Mouse (Mus musculus) kidney, adult 2 months (tissue): Measurements from ENCODE around the gene Slc39a13. TPM values are rescaled to one million over a fixed set of nuclear protein-coding genes. Genes with fewer than 3 reads are reported as not detected.
A peak's percentile ranks its signal among the peaks of the same experiment; 100 is the strongest.

Experiments
- DNase-seq: peaks from one replicate; pipeline ENCODE4 v3.0.0; 2021
- H3K27ac ChIP-seq: fragments of 200-500 bp; 2 replicates; pipeline ENCODE4 v1.5.1; 2012; ENCODE audit warnings: low read depth, low read length, control low read depth, inconsistent platforms; ENCODE audit not compliant: insufficient read depth
- H3K27me3 ChIP-seq: fragments of 200-500 bp; replicated peaks from 2 replicates; pipeline ENCODE4 v1.6.1; 2012; ENCODE audit warnings: mild to moderate bottlenecking, moderate library complexity, low read length, inconsistent platforms; ENCODE audit not compliant: control insufficient read depth, insufficient read depth
- H3K36me3 ChIP-seq: fragments of 200-500 bp; 2 replicates; pipeline ENCODE4 v1.6.1; 2012; ENCODE audit warnings: mild to moderate bottlenecking, moderate library complexity, low read length, inconsistent platforms; ENCODE audit not compliant: control insufficient read depth, insufficient read depth
- H3K4me1 ChIP-seq: fragments of 200-500 bp; 2 replicates; pipeline ENCODE4 v1.6.1; 2011; ENCODE audit warnings: low read length; ENCODE audit not compliant: control insufficient read depth, insufficient read depth
- H3K4me3 ChIP-seq: fragments of 200-500 bp; 2 replicates; pipeline ENCODE4 v1.5.1; 2011; ENCODE audit warnings: mild to moderate bottlenecking, low read depth, low read length, control low read depth; ENCODE audit not compliant: insufficient read depth
- CTCF ChIP-seq: fragments of 200-500 bp; conservative IDR thresholded peaks from 2 replicates; pipeline ENCODE4 v1.5.1; 2011; ENCODE audit warnings: low read depth, mild to moderate bottlenecking, control low read depth, low read length, moderate library complexity, mixed read lengths; ENCODE audit not compliant: insufficient read depth, insufficient read length
- POLR2A ChIP-seq: fragments of 200-500 bp; IDR thresholded peaks from one replicate; pipeline ENCODE4 v1.6.1; 2011; ENCODE audit warnings: low read depth, low read length, control low read depth
- WGBS: fragments of 180-500 bp; shearing (Covaris S2); methylation state at CpG from one replicate; pipeline ENCODE4 v1.1.7; 2018; 5-methylcytosine and 5-hydroxymethylcytosine counted together
- polyA plus RNA-seq: library from polyadenylated mRNA; depleted of rRNA; stranded (reverse); fragments of >200 nt; gene quantifications from 2 replicates; pipeline ENCODE4 v1.2.3, GENCODE M21; 2012

The Slc39a13 gene
- polyA plus RNA-seq, 1 experiment: 87.2 TPM

GRCm38 (mm10) chr2:91090208-91090607 is 20.0 kb upstream of the Slc39a13 start:
- 69% methylated on average over 6 of the region's 6 CpGs for WGBS
- no peaks in the 10 kb centered on the region for H3K4me1 ChIP-seq

GRCm38 (mm10) chr2:91088987-91089386 is 18.8 kb upstream of the Slc39a13 start:
- TF ChIP-seq CTCF (no peak), POLR2A (no peak)
- Histone ChIP-seq H3K4me1 (no peaks in the 10 kb centered on the region), H3K36me3 (no peaks in the 10 kb centered on the region), H3K4me3 (no peak overlapping the region), H3K27me3 (no peaks in the 10 kb centered on the region; the same call in 1 of the 2 replicates), H3K27ac (no peak overlapping the region)
- 87% methylated on average over 9 of the region's 9 CpGs for WGBS
- no peak for DNase-seq

More at GRCm38 (mm10) chr2:91090208-91090607, 20.0 kb upstream of the Slc39a13 start:
- no peaks in the 10 kb centered on the region; the same call in 1 of the 2 replicates for H3K27me3 ChIP-seq
- H3K4me3 ChIP-seq: no peak overlapping the region
- H3K27ac ChIP-seq: no peak overlapping the region
- no peaks in the 10 kb centered on the region for H3K36me3 ChIP-seq
- no peak for TF ChIP-seq CTCF
- no peak for TF ChIP-seq POLR2A
- no peak for DNase-seq

- Histone ChIP-seq H3K36me3 (no peaks in the 10 kb centered on the region), H3K4me1 (no peaks in the 10 kb centered on the region), H3K27me3 (no peaks in the 10 kb centered on the region; the same call in 1 of the 2 replicates), H3K27ac (no peak overlapping the region), H3K4me3 (no peak overlapping the region)
- DNase-seq: no peak
- no peak for TF ChIP-seq CTCF
- TF ChIP-seq POLR2A: no peak
- 91% methylated on average over 9 of the region's 9 CpGs for WGBS
Observed at GRCm38 (mm10) chr2:91087453-91087852, 17.2 kb upstream of the Slc39a13 start.

- H3K4me1 ChIP-seq: no peaks in the 10 kb centered on the region
- no peak for DNase-seq
- no peak for TF ChIP-seq POLR2A
- TF ChIP-seq CTCF: no peak
- H3K36me3 ChIP-seq: no peaks in the 10 kb centered on the region
- no peaks in the 10 kb centered on the region; the same call in 1 of the 2 replicates for H3K27me3 ChIP-seq
- WGBS: 69% methylated on average over 9 of the region's 9 CpGs
- no peak overlapping the region; the same call in 1 of the 2 replicates for H3K27ac ChIP-seq
- no peak overlapping the region for H3K4me3 ChIP-seq
Observed at GRCm38 (mm10) chr2:91086392-91087237, 16.4 kb upstream of the Slc39a13 start.

- DNase-seq: no peak
- Histone ChIP-seq H3K27me3 (no peaks in the 10 kb centered on the region; the same call in 1 of the 2 replicates), H3K27ac (no peak overlapping the region; the same call in 1 of the 2 replicates), H3K4me1 (no peaks in the 10 kb centered on the region), H3K36me3 (no peaks in the 10 kb centered on the region), H3K4me3 (no peak overlapping the region)
- TF ChIP-seq CTCF: no peak
- TF ChIP-seq POLR2A: no peak
- WGBS: 88% methylated on average over 14 of the region's 14 CpGs
Observed at GRCm38 (mm10) chr2:91085494-91086391, 15.5 kb upstream of the Slc39a13 start.

GRCm38 (mm10) chr2:91084179-91084820 is 14.1 kb upstream of the Slc39a13 start:
- WGBS: 85% methylated on average over 15 of the region's 15 CpGs
- Histone ChIP-seq H3K27me3 (no peaks in the 10 kb centered on the region; the same call in 1 of the 2 replicates), H3K36me3 (no peaks in the 10 kb centered on the region), H3K27ac (peak overlapping the region; percentile 6; the same call in 1 of the 2 replicates), H3K4me1 (no peaks in the 10 kb centered on the region), H3K4me3 (no peak overlapping the region)
- TF ChIP-seq POLR2A (no peak), CTCF (no peak)
- DNase-seq: no peak
